Mouse (Mus musculus) heart, adult 2 months (tissue): ENCODE measurements at regions not wholly inside any gene's neighbourhood (a gene's known extent, or its start where the extent isn't known, plus 50 kb on each side); places are given as distances from the start of the nearest gene placed in this dataset.

Experiments used
- CTCF ChIP-seq: fragments of 200-600 bp; IDR thresholded peaks from 2 replicates; pipeline ENCODE4 v1.8.1; 2022; ENCODE audit warnings: antibody characterized with exemption, mild to moderate bottlenecking, moderate library complexity
- EP300 ChIP-seq: fragments of 200-500 bp; IDR thresholded peaks from 2 replicates; pipeline ENCODE4 v1.6.1; 2011; ENCODE audit warnings: low read depth, low read length, control low read depth; ENCODE audit not compliant: insufficient read depth
- POLR2A ChIP-seq: fragments of 200-500 bp; IDR thresholded peaks from 2 replicates; pipeline ENCODE4 v1.6.1; 2011; ENCODE audit warnings: mild to moderate bottlenecking, low read depth, low read length, control low read depth; ENCODE audit not compliant: insufficient read depth

DNA sequence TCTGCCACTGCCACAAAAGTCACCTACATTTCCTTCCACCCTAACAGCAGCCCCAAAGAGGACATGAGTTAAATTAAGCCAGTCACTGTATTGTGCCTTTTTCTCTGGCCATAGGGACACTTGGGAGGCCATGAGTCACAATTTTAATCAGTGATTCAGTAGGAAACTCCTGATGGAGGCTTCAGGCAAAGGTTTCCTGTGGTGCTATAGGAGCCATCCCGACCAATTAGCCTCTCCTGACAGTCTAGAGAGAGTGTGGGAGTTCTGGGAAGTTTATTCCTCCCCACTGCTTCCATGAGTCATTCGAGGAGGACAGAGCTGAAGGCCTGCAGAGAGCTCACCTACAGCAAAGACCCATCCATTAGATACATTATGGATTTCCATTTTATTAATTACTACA, 361.2 kb upstream of the Gcfc2 start:
- TF ChIP-seq CTCF (no peak), POLR2A (no peak), EP300 (no peak)
